Mouse (Mus musculus): Measurements from ENCODE around the gene Rnf7. TPM values are rescaled to one million over a fixed set of nuclear protein-coding genes. Genes with fewer than 3 reads are reported as not detected.

The Rnf7 gene
- polyA plus RNA-seq, 1 experiment from 2014 or later: 196 TPM

- Histone ChIP-seq H3K9ac (no peak overlapping the region), H3K36me3 (no peaks in the 10 kb centered on the region), H3K27ac (no peak overlapping the region), H3K4me1 (peaks cover 24% of the 10 kb centered on the region), H3K4me3 (no peak overlapping the region), H3K27me3 (no peaks in the 10 kb centered on the region), H3K4me2 (no peak overlapping the region), H3K9me3 (no peaks in the 10 kb centered on the region)
- ATAC-seq (ENCODE audit: insufficient number of reproducible peaks, low FRiP score, low TSS enrichment, low read depth): no peak
- 89% methylated on average over 3 of the region's 3 CpGs for WGBS
Measured at GRCm38 (mm10) chr9:96432575-96432974, 45.9 kb downstream of the Rnf7 start.

- no peak overlapping the region for H3K27ac ChIP-seq
- no peaks in the 10 kb centered on the region for H3K27me3 ChIP-seq
- H3K4me3 ChIP-seq: no peak overlapping the region
- peaks cover 16% of the 10 kb centered on the region; the same call in 1 of the 2 replicates for H3K4me1 ChIP-seq
- H3K36me3 ChIP-seq: no peaks in the 10 kb centered on the region
- H3K4me2 ChIP-seq: no peak overlapping the region
- 70% methylated on average over 3 of the region's 3 CpGs for WGBS
- no peaks in the 10 kb centered on the region for H3K9me3 ChIP-seq
- ATAC-seq (ENCODE audit: insufficient number of reproducible peaks, low FRiP score, low TSS enrichment, low read depth): no peak
- H3K9ac ChIP-seq: no peak overlapping the region
Measured at GRCm38 (mm10) chr9:96431081-96431480, 47.4 kb downstream of the Rnf7 start.

GRCm38 (mm10) chr9:96428336-96429046, 50.0 kb downstream of the Rnf7 start:
- 38% methylated on average over 17 of the region's 17 CpGs for WGBS
- Histone ChIP-seq H3K4me3 (no peak overlapping the region), H3K4me2 (no peak overlapping the region), H3K27ac (peak overlapping the region; percentile 59), H3K27me3 (no peaks in the 10 kb centered on the region), H3K9me3 (no peaks in the 10 kb centered on the region), H3K4me1 (peaks cover 18% of the 10 kb centered on the region; the same call in 1 of the 2 replicates), H3K36me3 (no peaks in the 10 kb centered on the region), H3K9ac (no peak overlapping the region)
- no peak for ATAC-seq (ENCODE audit: insufficient number of reproducible peaks, low FRiP score, low TSS enrichment, low read depth)

- no peak; the same call in 1 of the 2 replicates for ATAC-seq (ENCODE audit: insufficient number of reproducible peaks, low FRiP score, low TSS enrichment, low read depth)
- Histone ChIP-seq H3K9me3 (no peaks in the 10 kb centered on the region), H3K9ac (no peak overlapping the region), H3K27ac (no peak overlapping the region), H3K4me1 (peaks cover 18% of the 10 kb centered on the region; the same call in 1 of the 2 replicates), H3K27me3 (no peaks in the 10 kb centered on the region), H3K4me3 (no peak overlapping the region), H3K4me2 (no peak overlapping the region), H3K36me3 (no peaks in the 10 kb centered on the region)
- WGBS: 33% methylated on average over 8 of the region's 8 CpGs
Measured at GRCm38 (mm10) chr9:96424027-96424426, 54.4 kb downstream of the Rnf7 start.

Other genes with a start within 250 kb of the Rnf7 start
- 146 and 157 TPM in 2 replicates for gene Atp1b3, start 114.2 kb downstream of the Rnf7 start, polyA plus RNA-seq (2015; fragmentation: Nextera tagmentation; extraction: Ambion mirVana)
- 0.09 and 0.14 TPM in 2 replicates for gene Gm28729, start 46.6 kb upstream of the Rnf7 start, polyA plus RNA-seq (2015; fragmentation: Nextera tagmentation; extraction: Ambion mirVana)
- gene Rasa2, start 152.9 kb upstream of the Rnf7 start, polyA plus RNA-seq (2015; fragmentation: Nextera tagmentation; extraction: Ambion mirVana): 17.4 and 19.8 TPM in 2 replicates

Measured in limb, embryonic 15.5 days (tissue).